Mouse (Mus musculus): ENCODE data around the gene Ogfod2.

Gene Ogfod2

DNA sequence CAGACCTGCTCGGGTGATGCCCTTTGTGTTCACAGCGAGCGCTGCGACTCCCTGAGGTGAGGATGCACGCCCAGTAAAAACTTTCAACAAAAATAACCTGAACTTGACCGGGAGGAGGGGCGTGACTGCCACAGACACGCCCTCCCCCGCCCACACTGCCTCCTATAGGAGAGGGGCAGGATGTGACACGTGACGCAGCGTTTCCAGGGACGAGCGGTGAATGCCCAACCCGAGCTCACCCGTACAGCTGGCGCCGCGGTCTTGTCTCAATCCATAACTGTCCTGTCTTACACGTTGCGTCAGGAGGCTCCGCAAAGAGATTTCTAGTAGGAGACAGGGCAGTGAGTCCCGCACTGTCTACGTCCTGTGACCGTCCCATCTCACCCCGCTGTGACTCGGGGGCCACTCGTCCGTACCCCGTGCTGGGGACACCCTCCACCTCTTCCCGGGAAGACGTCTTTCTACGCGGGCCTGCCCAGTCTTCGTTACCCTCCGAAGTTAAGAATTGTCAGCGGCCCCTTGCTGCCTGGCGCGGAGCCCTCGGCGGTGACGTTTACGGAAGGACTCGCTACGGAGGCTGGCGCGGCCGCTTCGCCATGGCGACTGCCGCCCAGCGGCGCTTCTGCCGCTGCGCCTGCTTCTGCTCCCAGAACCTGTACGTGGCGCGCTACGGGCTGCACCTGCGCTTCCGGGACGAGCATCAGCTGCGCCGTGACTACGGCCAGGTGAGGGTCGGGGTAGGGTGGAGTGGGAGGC is at the start of gene Ogfod2:
Gene Ogfod2, plus strand, starts transcription at position 556 of the 756 bp plus-strand sequence.
- in situ Hi-C loops (cut with MboI; ENCODE audit: low pct_unique_long_range_greater_than_20kb in 1 of 2, low sequenced_read_pairs in 2 of 2, unreplicated experiment in 1 of 2) = loop anchor here in 1 of 2 experiments (10.0 kb wide), 1 partner anchor 163 kb away; no protein-coding TSS in a partner anchor

GRCm38 (mm10) chr5:124069657-124070056 is 42.4 kb upstream of the Ogfod2 start:
- in situ Hi-C loops (cut with MboI; ENCODE audit: low pct_unique_long_range_greater_than_20kb in 1 of 2, low sequenced_read_pairs in 2 of 2, unreplicated experiment in 1 of 2) = no loop called here

DNA sequence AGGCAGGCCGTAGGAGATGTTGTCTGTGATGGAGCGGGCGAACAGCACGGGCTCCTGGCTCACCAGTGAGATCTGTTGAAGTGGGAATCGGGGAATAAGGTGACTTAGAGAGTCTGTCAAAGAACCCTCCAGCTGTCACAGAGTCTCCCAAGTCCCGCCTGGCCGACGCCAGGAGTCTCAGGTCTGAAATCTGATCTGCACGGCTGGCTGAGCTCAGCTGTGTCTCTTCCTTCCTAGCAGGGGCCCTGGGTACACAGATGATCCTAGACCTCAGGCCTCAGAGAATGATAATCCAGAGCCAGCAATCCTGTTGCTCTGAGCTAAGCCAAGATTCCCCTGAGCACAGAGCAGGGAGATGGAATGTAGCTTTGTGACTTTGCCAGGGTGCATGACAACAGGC is 38.4 kb upstream of the Ogfod2 start:
- in situ Hi-C loops (cut with MboI; ENCODE audit: low pct_unique_long_range_greater_than_20kb in 1 of 2, low sequenced_read_pairs in 2 of 2, unreplicated experiment in 1 of 2) = no loop called here

GRCm38 (mm10) chr5:124074845-124075307 is 37.2 kb upstream of the Ogfod2 start:
- in situ Hi-C loops (cut with MboI; ENCODE audit: low pct_unique_long_range_greater_than_20kb in 1 of 2, low sequenced_read_pairs in 2 of 2, unreplicated experiment in 1 of 2) = no loop called here

GRCm38 (mm10) chr5:124075716-124076115 is 36.4 kb upstream of the Ogfod2 start:
- in situ Hi-C loops (cut with MboI; ENCODE audit: low pct_unique_long_range_greater_than_20kb in 1 of 2, low sequenced_read_pairs in 2 of 2, unreplicated experiment in 1 of 2) = no loop called here

DNA sequence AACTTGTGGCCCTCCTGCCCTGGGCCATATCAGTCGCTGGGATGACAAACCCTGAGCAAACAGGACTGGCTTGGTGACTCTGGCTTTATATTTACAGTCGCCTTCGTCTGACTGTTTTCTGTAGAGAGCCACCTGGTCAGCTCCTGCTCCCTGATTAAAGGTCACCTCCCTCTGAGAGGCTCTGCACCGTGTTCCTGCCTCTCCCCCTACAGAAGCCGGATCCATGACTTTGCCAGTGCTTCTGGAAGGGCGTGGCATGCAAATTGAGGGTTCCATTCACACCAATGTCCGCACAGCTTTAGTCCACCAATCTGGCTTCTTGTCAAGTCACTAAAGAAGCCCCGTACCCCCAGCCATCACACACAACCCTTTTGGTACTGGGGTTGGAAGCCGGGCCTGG is 35.5 kb upstream of the Ogfod2 start:
- in situ Hi-C loops (cut with MboI; ENCODE audit: low pct_unique_long_range_greater_than_20kb in 1 of 2, low sequenced_read_pairs in 2 of 2, unreplicated experiment in 1 of 2) = no loop called here

DNA sequence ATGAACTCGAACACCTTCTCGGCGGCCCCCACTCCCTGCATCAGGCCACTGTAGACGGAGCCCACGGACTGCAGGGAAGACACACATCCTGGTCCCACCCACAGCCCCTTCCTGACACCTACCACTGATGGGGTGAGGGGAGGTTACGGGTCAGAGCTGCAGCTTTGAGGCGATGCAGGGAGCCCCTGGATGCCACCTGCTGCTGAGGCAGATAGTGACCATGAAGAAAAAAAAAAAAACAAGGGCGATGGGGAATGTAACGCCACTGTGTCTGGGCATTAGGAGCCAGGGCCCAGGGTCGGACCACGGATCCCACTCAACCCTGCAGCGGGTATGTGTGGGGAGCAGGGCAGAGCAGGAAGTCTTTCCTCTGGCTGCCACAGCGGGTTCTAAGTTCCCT is 34.9 kb upstream of the Ogfod2 start:
- in situ Hi-C loops (cut with MboI; ENCODE audit: low pct_unique_long_range_greater_than_20kb in 1 of 2, low sequenced_read_pairs in 2 of 2, unreplicated experiment in 1 of 2) = no loop called here

DNA sequence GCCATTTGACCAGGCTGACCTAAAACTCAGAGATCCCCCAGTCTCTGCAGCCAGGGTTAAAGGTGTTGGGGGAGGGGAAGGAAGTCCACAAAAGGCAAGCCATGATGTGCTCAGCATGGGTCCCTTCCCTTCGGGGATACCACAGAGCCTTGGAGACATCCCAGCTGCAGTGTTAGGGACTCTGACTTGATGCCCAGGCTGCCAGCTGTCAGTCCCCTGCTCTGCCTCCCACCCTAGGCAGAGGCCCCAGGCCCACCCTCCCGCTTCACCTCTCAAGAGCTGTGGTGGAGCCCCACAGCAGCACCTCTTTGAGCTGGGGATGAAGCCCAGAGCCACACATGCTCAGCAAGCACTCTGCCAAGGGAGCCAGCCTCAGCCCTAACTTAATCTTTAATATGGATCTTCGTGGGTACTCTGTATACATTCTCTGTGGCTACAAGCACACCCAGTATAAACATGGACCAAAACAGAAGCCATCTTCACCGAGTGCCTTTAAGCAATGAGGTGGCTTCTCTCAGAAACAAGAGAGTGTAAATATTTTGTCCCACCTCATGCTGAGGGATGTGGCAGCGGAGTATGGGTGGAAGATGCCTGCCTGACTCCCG is 34.1 kb upstream of the Ogfod2 start:
- in situ Hi-C loops (cut with MboI; ENCODE audit: low pct_unique_long_range_greater_than_20kb in 1 of 2, low sequenced_read_pairs in 2 of 2, unreplicated experiment in 1 of 2) = no loop called here

GRCm38 (mm10) chr5:124078794-124079416 is 33.2 kb upstream of the Ogfod2 start:
- in situ Hi-C loops (cut with MboI; ENCODE audit: low pct_unique_long_range_greater_than_20kb in 1 of 2, low sequenced_read_pairs in 2 of 2, unreplicated experiment in 1 of 2) = no loop called here

DNA sequence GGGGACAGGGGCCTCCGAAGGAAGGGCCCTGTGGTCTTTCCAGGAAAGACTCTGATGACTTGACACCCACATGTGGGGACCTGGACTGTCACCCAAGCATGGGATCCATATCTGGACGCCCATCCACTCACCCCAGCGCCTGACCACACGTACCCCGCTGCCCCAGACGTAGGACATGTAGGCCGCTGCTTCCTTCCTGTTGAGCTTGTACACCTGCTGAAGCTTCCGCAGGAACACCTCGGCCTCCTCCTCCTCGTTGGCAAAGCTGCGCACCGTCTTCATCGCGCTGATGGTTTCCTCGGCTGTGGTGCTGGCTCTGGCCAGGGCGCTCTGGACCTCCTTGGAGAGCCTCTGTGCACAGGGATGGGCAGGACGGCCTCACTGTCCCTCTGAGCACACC is 32.2 kb upstream of the Ogfod2 start:
- in situ Hi-C loops (cut with MboI; ENCODE audit: low pct_unique_long_range_greater_than_20kb in 1 of 2, low sequenced_read_pairs in 2 of 2, unreplicated experiment in 1 of 2) = loop anchor here in 1 of 2 experiments (10.0 kb wide), 1 partner anchor 75 kb away; no protein-coding TSS in a partner anchor

GRCm38 (mm10) chr5:124082447-124082846 is 29.6 kb upstream of the Ogfod2 start:
- in situ Hi-C loops (cut with MboI; ENCODE audit: low pct_unique_long_range_greater_than_20kb in 1 of 2, low sequenced_read_pairs in 2 of 2, unreplicated experiment in 1 of 2) = loop anchor here in 1 of 2 experiments (10.0 kb wide), 1 partner anchor 78 kb away; no protein-coding TSS in a partner anchor

DNA sequence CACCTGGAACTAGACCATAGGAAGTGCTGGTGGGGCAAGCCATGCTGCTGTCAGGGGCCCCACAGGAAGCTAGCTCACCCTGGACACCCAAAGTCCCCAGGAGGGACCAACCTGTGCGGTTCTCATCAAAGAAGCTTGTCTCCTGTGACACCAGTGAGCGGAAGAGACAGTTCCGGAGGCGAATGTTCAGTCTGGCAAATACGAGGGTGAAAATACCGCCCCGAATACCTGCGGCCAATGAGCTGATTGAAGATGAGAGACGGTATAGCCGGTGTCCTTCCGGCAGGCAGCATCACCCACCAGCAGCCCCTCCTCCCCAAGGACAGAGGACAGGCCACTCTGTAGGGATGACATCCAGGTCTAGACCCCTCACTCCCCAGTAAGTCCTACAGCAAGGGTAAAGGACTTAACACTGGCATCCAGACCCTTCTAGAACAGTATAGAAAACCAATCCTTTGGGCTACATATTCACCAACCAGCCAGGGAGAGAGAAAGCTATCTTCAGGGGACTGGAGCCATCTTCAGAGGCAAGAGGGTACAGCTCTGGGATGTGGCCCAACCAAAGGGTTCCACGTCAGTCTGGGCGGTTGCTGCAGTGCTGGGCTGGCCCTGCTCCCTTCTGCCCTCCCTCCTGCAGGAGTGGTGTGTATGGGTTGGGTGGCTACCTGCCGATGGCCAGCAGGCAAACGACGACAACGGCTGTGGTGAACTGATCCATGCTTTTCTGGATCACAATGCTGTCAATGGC is 29.0 kb upstream of the Ogfod2 start:
- in situ Hi-C loops (cut with MboI; ENCODE audit: low pct_unique_long_range_greater_than_20kb in 1 of 2, low sequenced_read_pairs in 2 of 2, unreplicated experiment in 1 of 2) = loop anchor here in 1 of 2 experiments (10.0 kb wide), 1 partner anchor 78 kb away; no protein-coding TSS in a partner anchor

DNA sequence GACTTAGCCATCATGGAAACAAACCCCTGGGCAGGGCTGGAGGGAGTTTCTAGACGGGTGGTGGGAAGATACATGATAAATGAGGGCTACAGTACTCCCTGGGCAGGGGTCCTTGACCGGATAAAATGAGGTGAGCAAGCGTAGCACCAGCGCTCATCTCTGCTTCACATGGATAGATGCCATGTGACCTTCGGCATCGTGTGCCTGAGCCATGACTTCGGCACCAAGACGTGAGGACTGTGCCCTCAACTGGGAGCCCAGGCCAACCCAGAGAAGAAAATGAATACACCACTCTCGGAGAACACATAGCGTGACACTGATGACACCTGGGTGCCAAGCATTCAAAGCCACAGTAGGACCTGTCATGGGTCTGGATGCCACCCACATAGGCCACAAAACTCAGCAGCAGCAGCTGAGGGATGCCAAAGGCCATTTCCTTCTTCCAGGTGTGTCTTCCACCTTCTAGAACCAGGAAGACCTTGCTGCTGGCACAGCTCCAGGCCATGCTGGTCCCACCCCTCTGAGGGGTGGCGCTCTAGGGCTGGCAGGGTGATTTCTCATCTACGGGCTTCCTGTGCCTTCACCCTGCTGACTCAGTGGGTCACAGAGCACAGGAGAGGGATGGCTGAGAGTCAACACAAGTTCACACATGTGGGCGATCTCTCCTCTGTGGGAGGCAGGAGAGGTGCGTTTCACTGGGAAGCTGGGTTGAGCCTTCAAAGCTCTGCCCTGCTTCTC is 28.1 kb upstream of the Ogfod2 start:
- in situ Hi-C loops (cut with MboI; ENCODE audit: low pct_unique_long_range_greater_than_20kb in 1 of 2, low sequenced_read_pairs in 2 of 2, unreplicated experiment in 1 of 2) = loop anchor here in 1 of 2 experiments (10.0 kb wide), 1 partner anchor 79 kb away; no protein-coding TSS in a partner anchor

- in situ Hi-C loops (cut with MboI; ENCODE audit: low pct_unique_long_range_greater_than_20kb in 1 of 2, low sequenced_read_pairs in 2 of 2, unreplicated experiment in 1 of 2) = loop anchor here in 1 of 2 experiments (10.0 kb wide), 1 partner anchor 80 kb away; no protein-coding TSS in a partner anchor
These were observed 27.4 kb upstream of the Ogfod2 start for GRCm38 (mm10) chr5:124084588-124085173.

GRCm38 (mm10) chr5:124085513-124085912 is 26.6 kb upstream of the Ogfod2 start:
- in situ Hi-C loops (cut with MboI; ENCODE audit: low pct_unique_long_range_greater_than_20kb in 1 of 2, low sequenced_read_pairs in 2 of 2, unreplicated experiment in 1 of 2) = loop anchor here in 1 of 2 experiments (10.0 kb wide), 1 partner anchor 81 kb away; no protein-coding TSS in a partner anchor

DNA sequence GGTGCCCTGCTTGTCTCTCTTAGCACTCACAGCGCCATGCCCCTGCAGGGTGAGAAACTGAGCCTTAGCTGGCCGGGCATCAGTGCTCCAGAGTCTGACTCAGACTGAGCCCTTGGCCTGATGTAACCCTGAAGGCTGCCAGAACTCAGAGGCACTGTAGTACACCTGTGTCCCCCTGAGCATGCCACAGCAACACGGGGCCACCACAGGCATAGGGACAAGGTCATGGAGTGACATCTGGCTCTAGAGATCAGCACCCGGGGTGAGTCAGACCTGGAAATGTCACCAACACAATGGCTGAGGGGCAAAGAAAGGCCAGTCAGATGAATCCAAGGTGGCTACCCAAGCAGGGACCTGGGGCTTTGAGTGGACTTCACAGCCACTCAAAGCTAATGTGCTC is 25.2 kb upstream of the Ogfod2 start:
- in situ Hi-C loops (cut with MboI; ENCODE audit: low pct_unique_long_range_greater_than_20kb in 1 of 2, low sequenced_read_pairs in 2 of 2, unreplicated experiment in 1 of 2) = loop anchor here in 1 of 2 experiments (10.0 kb wide), 1 partner anchor 82 kb away; no protein-coding TSS in a partner anchor

DNA sequence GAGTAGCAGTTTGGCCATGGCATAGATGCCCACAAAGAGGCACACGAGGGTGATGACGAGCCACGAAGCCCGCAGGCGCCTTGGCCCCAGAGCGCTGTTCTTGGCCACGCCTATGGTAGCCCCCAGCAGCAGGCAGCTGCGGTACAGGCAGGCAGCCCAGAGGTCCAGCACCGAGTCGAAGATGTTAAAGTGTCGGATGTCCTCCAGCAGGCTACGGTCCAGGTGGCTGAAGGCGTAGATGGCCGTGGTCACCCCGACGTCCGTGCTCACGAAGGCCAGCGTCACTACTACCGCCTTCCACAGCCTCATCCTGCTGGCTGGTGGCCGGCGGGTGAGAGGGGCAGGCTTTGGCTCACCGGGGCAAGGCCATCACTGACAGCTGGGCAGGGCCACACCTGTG is 22.2 kb upstream of the Ogfod2 start:
- in situ Hi-C loops (cut with MboI; ENCODE audit: low pct_unique_long_range_greater_than_20kb in 1 of 2, low sequenced_read_pairs in 2 of 2, unreplicated experiment in 1 of 2) = loop anchor here (5.0 to 10.0 kb wide), 2 partner anchors 85 to 88 kb away; no protein-coding TSS in a partner anchor
